Mouse (Mus musculus) fat pad, adult 2 months (tissue): Measurements from ENCODE around the gene Nelfe.
A peak's percentile ranks its signal among the peaks of the same experiment; 100 is the strongest.
"Not testable (repeated sequence)": the region's sequence is repeated elsewhere in the genome, so short reads cannot be mapped to it uniquely, and the experiment has no call there.

ENCODE experiments used
- DNase-seq: peaks from one replicate; pipeline ENCODE4 v3.0.0-alpha.2; 2011; ENCODE audit warnings: low read depth, low spot score; ENCODE audit errors: extremely low read depth

Nelfe gene

GRCm38 (mm10) chr17:34891377-34891776 lies 41.2 kb downstream of the Nelfe start:
- DNase-seq = no peak

GRCm38 (mm10) chr17:34893072-34893824 lies 43.1 kb downstream of the Nelfe start:
- DNase-seq = no peak

- no peak for DNase-seq
These were observed 43.9 kb downstream of the Nelfe start for GRCm38 (mm10) chr17:34894074-34894597.

- no peak for DNase-seq
These were observed 44.8 kb downstream of the Nelfe start for GRCm38 (mm10) chr17:34894801-34895530.

- DNase-seq = no peak
These were observed 45.5 kb downstream of the Nelfe start for GRCm38 (mm10) chr17:34895724-34896123.

- DNase-seq = no peak
These were observed 46.2 kb downstream of the Nelfe start for GRCm38 (mm10) chr17:34896366-34896765.

GRCm38 (mm10) chr17:34897373-34898159 lies 47.4 kb downstream of the Nelfe start:
- peak; percentile 74 for DNase-seq

GRCm38 (mm10) chr17:34898160-34898586 lies 48.0 kb downstream of the Nelfe start, which contains the start of the genes C2 and Ehmt2:
C2 (minus strand) TSS chr17:34898265.
Ehmt2 (plus strand) TSS chr17:34898469.
- no peak for DNase-seq

GRCm38 (mm10) chr17:34898706-34899052 lies 48.5 kb downstream of the Nelfe start:
- no peak for DNase-seq

GRCm38 (mm10) chr17:34899053-34899889 lies 49.1 kb downstream of the Nelfe start:
- DNase-seq = no peak

- DNase-seq = no peak
These were observed 49.7 kb downstream of the Nelfe start for GRCm38 (mm10) chr17:34899890-34900243.

- not testable (repeated sequence) for DNase-seq
These were observed 50.6 kb downstream of the Nelfe start for GRCm38 (mm10) chr17:34900826-34901225.

- DNase-seq = not testable (repeated sequence)
These were observed 51.8 kb downstream of the Nelfe start for GRCm38 (mm10) chr17:34901948-34902347.

- no peak for DNase-seq
These were observed 52.7 kb downstream of the Nelfe start for GRCm38 (mm10) chr17:34902895-34903294.
